Mouse (Mus musculus) E14TG2a.4 (cell line): Measurements from ENCODE around the gene Crtac1.

ENCODE experiments used
- CTCF ChIP-seq: conservative IDR thresholded peaks from 2 replicates; pipeline ENCODE4 v1.5.1; 2014; ENCODE audit warnings: low read length
- NANOG ChIP-seq: IDR thresholded peaks from 2 replicates; pipeline ENCODE4 v1.6.1; 2014; ENCODE audit warnings: borderline replicate concordance, low read length, mixed read lengths
- POU5F1 ChIP-seq: IDR thresholded peaks from 2 replicates; pipeline ENCODE4 v1.6.1; 2014; ENCODE audit warnings: low read length, borderline replicate concordance

GRCm38 (mm10) chr19:42454006-42454405 is 22.4 kb upstream of the Crtac1 start:
- TF ChIP-seq POU5F1 (no peak), CTCF (no peak), NANOG (no peak)
